Mouse (Mus musculus): ENCODE data around the gene Ffar1.
A peak's percentile ranks its signal among the peaks of the same experiment; 100 is the strongest.

Ffar1 gene

GRCm38 (mm10) chr7:30861464-30861863 lies at the start of gene Ffar1:
Ffar1 (minus strand) TSS chr7:30861564.
- no peak for DNase-seq (ENCODE audit: low spot score in 2 of 2)

GRCm38 (mm10) chr7:30909773-30910172 lies 48.4 kb upstream of the Ffar1 start:
- DNase-seq (ENCODE audit: low spot score in 2 of 2): no peak

- no peak for DNase-seq (ENCODE audit: low spot score in 2 of 2)
Observed at GRCm38 (mm10) chr7:30908992-30909431, 47.6 kb upstream of the Ffar1 start.

- no peak for DNase-seq (ENCODE audit: low spot score in 2 of 2)
Observed at GRCm38 (mm10) chr7:30908277-30908991, 47.1 kb upstream of the Ffar1 start.

DNA sequence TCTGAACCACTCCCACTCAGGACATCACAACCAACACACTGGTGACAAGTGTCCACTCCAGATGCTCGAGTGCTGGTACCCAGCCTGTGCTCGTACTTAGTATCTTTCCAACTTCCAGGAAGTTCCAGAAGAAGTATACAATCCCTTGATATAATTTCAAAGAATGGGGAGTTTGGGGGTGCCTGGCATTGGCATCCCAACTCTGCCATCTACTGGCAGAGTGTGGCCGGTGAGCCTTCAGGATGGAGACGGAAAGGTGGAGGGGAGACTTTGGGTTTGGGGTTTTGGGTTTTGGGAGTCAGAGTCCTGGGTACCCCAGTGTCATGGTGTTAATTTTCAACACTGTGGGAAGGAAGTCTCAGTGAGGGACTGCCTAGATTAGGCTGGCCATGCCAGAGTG lies 42.7 kb upstream of the Ffar1 start:
- peak; percentile 33 to 46 for DNase-seq (ENCODE audit: low spot score in 2 of 2)

DNA sequence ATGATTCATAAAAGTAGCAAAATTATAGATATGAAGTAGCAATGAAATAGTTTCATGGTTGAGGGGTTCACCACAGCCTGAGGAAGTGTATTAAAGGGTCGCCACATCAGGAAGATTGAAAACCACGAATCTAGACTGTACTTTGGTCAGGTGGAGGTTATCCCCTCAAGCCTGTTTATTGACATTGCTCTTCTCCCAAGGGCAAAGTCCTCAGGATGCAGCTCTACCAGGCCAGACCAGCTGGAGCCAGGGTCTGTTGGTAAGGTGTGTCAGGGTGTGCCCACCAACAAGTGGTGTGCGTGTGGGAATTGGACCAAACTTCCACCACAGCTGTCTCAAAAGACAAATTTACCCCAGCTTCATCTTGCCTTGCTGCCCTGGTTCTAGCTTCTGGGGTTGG lies 33.9 kb upstream of the Ffar1 start:
- DNase-seq (ENCODE audit: low spot score in 2 of 2): no peak

- no peak for DNase-seq (ENCODE audit: low spot score in 2 of 2)
Observed at GRCm38 (mm10) chr7:30892515-30892914, 31.2 kb upstream of the Ffar1 start.

DNA sequence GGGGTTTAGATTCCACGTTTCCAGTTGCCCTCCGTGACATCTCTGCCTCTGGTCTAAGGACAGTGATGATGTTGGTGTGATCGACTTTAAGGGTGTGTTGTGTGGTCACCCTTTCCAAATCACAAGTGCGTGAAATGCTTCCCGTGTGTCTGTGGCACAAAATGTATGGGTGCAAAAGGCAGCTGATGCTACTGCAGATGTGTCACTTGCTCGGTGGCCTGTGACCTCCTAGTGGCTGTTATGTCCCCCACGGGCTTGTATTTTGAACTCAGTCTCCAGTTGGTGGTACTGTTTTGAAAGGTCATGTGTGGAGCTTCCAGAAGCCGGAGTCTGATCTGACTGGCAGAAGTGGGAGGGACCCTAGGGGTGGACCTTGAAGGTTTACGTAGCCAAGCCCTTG lies 30.4 kb upstream of the Ffar1 start:
- no peak for DNase-seq (ENCODE audit: low spot score in 2 of 2)

DNA sequence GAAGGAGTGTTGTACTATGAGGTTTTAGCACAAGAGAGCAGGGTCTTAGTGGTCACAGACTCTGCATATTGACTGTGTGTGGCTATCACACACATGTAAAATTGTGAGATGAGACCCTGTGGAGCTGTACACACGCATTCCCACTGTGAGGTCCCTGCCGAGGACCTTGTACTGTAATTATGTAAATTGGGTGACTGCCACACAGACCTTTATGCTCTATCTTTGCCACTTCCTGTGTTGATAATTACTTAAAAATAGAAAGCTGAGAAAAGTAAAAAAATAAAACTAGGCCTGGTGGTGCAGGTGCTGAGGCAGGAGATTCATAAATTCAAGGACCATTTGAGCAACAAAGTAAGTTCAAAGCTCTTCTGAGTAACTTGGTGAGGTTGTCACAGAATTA lies 29.3 kb upstream of the Ffar1 start:
- no peak for DNase-seq (ENCODE audit: low spot score in 2 of 2)

DNA sequence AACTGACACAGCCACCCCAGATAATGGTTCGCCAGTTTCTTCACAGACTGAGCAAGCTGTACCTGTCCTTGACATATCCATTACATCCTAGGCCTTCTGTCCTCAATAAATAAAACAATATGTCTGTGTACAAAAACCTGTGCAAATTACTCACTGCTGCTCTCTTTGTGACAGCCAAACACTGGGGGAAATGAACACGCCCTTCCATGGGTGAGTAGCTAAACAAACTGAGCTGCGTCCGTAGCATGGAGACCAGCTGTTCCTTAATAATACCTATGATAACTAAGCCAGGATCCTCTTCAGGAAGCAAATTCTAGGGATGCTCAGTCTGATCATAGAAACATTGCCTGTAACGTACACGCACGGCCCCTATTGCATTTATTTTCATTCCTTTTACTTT lies 27.4 kb upstream of the Ffar1 start:
- DNase-seq (ENCODE audit: low spot score in 2 of 2): no peak

DNA sequence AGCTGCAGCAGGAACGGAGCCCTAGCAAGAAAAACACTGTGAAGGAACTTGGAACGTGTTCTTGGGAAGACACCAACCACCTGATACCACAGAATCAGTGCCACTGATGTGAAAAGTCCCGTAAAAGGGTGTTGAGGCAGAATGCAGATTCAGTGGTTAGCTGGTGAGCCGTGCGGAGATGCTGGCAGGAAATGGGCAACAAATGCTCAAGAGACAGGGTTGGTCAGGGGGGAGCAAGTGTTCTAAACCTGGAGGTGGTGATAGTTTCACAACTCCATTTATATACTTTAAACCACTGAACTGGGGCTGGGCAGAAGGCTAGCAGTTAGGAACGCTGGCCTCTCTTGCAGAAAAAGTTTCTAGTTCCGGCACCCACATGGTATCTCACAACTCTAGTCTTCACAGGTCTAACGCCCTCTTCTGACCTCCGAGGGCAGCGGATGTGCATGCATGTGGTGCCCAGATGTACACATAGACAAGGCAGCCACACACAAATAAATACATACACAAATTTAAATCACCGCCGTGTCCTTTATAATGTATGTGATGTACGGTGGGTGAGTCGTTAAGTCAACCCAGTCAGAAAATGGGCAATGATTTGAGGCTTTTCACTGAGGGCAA lies 26.3 kb upstream of the Ffar1 start:
- peak in 1 of 2 experiments; percentile 34 for DNase-seq (ENCODE audit: low spot score in 2 of 2)

- DNase-seq (ENCODE audit: low spot score in 2 of 2): no peak
Observed at GRCm38 (mm10) chr7:30886852-30887251, 25.5 kb upstream of the Ffar1 start.

DNA sequence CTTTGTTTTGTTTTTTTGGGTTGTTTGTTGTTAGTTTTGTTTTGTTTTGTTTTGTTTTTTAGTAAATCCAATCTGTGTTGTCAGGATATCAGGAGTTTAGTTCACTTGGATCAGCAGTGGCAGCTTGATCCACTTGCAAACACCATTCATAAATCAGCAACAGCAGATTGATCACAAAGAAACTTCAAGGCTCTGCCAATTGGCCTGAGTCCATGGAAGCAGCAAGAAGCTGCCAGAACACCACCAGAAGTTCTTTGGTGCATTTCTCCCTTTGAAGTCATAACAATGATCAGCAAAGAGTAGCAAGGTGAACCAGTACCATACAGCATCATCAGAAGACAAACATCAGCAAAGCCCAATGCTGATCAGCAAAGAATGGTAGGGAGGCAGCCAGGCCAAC lies 22.7 kb upstream of the Ffar1 start:
- DNase-seq (ENCODE audit: low spot score in 2 of 2): no peak

DNA sequence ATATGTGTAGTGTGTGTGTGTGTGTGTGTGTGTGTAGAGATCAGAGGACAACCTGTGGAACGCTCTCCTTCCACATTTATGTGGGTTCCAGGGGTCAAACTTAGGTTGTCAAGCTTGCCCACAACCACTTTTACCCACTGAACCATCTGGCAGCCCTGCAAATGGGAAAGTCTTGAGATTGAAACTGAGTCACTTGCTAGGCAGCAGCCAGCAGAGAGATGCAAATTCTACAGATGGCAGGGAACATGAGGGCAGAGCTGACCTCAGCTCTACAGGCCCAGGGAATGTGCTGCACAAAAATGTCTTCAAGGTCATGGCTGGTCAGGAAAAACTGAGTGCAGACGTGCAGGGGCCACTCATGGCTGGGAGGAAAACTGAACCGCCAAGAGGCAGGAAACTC lies 20.0 kb upstream of the Ffar1 start:
- DNase-seq (ENCODE audit: low spot score in 2 of 2): no peak

DNA sequence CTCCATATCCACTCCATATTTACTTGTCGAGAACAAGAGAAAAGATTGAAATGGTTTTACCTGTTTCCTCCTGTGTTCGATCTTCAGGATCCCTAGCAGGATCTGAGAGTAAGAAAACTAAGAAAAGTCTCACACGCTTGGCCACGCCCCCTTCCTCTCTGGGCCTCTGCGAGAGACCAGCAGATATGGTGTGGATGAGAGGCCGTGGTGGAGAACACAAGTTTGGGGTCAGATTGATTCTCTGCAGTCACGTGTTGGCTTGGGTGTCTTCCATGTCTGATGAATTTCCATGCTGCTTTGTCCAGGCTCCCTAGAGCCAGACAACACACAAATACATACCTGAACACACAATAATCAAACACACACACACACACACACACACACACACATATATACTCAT lies 18.8 kb upstream of the Ffar1 start, which contains the start of gene Cd22:
Cd22 (minus strand) TSS at position 167 of the 400 bp plus-strand sequence.
- DNase-seq (ENCODE audit: low spot score in 2 of 2): no peak

GRCm38 (mm10) chr7:30878950-30879349 lies 17.6 kb upstream of the Ffar1 start:
- no peak for DNase-seq (ENCODE audit: low spot score in 2 of 2)

- peak; percentile 57 to 74 for DNase-seq (ENCODE audit: low spot score in 2 of 2)
Observed at GRCm38 (mm10) chr7:30873083-30873482, 11.7 kb upstream of the Ffar1 start.

GRCm38 (mm10) chr7:30863386-30863785 lies 2.0 kb upstream of the Ffar1 start:
- DNase-seq (ENCODE audit: low spot score in 2 of 2): no peak

DNA sequence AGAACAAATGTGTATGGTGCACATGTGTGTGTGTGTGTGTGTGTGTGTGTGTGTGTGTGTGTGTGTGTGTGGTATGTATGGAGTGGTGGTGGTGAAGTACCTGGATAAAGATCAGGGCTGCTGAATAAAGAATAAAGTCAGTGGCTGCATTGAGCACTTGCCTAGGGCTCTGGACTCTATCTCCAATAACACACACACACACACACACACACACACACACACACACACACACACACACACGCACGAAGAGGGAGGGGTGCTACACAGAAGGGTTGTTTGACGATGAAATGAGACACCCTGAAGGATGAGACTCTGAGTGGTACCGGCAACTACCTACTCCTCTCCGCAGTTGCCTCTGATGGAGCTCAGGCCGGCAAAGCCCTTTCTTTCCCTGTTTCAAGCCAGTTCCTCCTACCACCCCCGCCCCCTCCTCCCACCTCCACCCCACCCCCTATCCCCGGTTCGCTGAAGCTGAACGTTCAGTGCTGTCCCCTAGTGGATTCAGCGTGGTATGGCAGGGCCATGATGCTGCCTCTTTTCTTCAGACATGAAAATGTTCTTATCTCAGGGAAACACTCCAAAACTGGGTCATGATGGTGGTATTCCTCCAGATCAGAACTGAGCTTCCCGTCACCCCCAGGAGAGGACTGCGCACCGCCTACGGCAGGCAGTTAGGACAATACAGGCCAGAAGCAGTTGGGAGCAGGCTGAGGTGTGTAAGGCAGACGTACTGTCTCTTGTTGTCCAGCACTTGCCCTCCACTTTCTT lies 1.5 kb downstream of the Ffar1 start:
- peak; percentile 66 to 79 for DNase-seq (ENCODE audit: low spot score in 2 of 2)

DNA sequence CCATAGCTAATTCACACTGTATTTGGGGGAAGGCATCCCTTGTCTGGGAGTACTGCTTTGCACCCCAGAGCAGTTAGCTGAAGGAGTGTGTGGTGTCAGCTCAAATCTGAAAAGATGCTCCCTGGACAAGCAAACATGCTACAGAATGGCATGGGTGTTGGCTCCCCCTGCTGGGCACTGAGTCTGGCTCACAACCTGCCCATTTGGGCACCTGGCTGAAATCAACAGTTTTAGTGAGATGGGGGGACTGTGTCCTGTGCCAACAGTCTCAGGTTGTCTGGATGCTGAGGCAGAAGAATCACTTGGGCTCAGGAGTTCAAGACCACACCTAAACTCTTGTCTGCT lies 2.1 kb downstream of the Ffar1 start:
- peak; percentile 83 to 86 for DNase-seq (ENCODE audit: low spot score in 2 of 2)

- DNase-seq (ENCODE audit: low spot score in 2 of 2): no peak
Observed at GRCm38 (mm10) chr7:30857746-30858145, 3.6 kb downstream of the Ffar1 start.

- no peak for DNase-seq (ENCODE audit: low spot score in 2 of 2)
Observed at GRCm38 (mm10) chr7:30856078-30856477, 5.3 kb downstream of the Ffar1 start, which contains the start of gene Ffar3. Ffar3 (minus strand) TSS chr7:30856178.

DNA sequence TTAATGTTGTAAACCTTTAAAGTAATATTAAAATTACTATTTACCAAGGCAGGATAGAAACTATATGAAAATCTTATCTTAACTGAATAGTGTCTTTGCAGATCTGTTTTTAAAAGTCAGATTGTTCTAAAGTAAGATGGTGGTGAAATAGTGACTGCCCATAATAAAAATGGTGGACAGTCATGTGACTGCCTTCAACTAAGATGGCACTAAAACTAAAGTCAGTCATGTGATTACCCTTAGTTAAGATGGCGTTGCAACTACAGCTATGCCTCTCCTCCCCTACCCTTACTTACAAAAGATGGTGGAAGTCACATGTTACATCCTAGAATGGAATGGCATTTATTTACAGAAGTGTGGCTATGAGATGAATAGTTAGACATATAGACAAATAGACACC lies 9.9 kb downstream of the Ffar1 start:
- DNase-seq (ENCODE audit: low spot score in 2 of 2): no peak
